Mouse (Mus musculus) erythroblast, embryonic 14.5 days (primary cell): ENCODE measurements around the gene Abcc9.

Source experiments
- GATA1 ChIP-seq: IDR thresholded peaks from 2 replicates; pipeline ENCODE4 v1.6.1; 2012; ENCODE audit warnings: low read length, inconsistent platforms, mixed read lengths
- TAL1 ChIP-seq: IDR thresholded peaks from 3 replicates; pipeline ENCODE4 v1.6.1; 2012; ENCODE audit warnings: low read length, inconsistent platforms, mixed read lengths

DNA sequence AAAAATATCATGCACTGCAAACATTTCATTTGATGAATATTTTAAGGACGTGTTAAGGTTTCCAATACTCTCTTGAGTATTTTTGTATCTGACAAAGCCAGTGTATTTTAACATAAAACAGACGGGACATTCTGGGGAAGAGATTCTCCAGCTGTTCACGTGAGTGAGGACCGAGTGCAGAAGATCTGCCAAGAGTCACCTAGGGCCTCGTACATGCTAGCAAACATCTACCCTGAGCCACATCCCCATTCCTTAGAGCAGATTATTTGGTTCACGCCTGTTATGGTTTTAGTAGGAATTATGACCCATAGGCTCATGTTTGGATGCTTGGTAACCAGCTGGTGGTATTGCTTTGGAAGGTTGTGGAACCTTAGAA is 159.3 kb downstream of the Abcc9 start:
- TF ChIP-seq GATA1: no peak
- no peak for TF ChIP-seq TAL1
